Mouse (Mus musculus) CD4-positive, CD25-positive, alpha-beta regulatory T cell, adult 9 weeks (primary cell): ENCODE measurements around the gene Tex13c2. TPM values are rescaled to one million over a fixed set of nuclear protein-coding genes. Genes with fewer than 3 reads are reported as not detected.

Experiments used
- polyA plus RNA-seq: library from polyadenylated mRNA; unstranded; fragments of 100-300 nt; shearing (Covaris generic); gene quantifications from one replicate; pipeline ENCODE4 v1.2.1, GENCODE M21; 2017

Gene Tex13c2
- polyA plus RNA-seq = 0.25 TPM

DNA sequence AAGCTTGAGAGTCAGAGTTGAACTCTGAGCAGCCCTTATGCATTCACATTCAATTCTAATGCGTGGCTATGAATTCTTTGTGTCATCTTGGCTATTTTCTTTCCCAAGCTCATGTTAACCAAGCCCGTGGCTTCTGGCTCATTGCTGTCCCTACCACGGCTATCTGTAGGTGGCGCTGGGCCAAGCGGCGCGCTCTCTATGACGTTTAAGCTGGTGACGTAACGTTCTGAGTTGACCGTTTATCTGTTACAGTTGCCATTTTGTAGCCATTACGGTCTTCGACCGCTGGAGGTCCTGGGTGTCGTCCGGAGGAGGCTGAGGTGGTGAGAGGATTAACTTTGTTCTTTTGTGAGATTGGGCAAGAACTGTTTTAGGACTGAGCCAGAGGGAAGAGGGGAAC, at the start of gene Tex13c2:
Gene Tex13c2 (plus strand): TSS at position 246 of the 400 bp plus-strand sequence.

DNA sequence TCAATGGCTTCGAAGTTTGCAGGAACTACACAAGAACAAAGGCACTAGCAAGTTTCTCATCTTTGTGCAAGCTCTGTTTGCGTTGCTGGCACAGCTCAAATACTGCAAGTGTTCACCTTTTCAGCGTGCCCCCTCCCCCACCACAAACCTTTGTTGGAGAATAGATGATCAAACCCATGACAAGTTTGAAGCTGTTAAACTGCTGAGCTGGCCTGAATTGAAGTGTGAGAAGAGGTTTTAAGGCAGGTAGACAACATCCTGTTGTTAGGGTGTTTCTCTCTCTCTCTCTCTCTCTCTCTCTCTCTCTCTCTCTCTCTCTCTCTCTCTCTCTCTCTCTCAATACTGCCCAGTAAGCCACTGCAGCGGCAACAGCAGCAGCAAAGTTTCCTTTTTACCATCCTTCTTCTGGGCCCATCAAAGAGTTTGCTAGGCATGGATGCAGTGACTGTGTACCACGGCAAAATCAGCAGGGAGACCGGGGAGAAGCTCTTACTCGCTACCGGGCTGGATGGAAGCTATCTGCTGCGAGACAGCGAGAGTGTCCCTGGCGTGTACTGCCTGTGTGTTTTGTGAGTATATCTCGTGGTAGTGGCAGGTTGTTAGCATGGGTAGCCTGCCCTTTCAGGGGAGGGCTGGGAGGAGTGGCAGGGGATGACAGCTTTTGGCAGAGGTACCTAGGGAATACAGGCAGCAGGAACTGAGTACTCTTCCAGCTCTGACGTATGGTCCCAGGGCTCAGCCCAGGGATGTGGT, 13.0 kb downstream of the Tex13c2 start, which contains the start of gene Sh2d1a:
Gene Sh2d1a (plus strand): TSS at position 163 of the 753 bp plus-strand sequence.

Other genes with a start within 250 kb of the Tex13c2 start
- gene Sh2d1a, start 12.8 kb downstream of the Tex13c2 start, polyA plus RNA-seq = 279 TPM